Mouse (Mus musculus): ENCODE data around the gene Hand2.

The Hand2 gene

DNA sequence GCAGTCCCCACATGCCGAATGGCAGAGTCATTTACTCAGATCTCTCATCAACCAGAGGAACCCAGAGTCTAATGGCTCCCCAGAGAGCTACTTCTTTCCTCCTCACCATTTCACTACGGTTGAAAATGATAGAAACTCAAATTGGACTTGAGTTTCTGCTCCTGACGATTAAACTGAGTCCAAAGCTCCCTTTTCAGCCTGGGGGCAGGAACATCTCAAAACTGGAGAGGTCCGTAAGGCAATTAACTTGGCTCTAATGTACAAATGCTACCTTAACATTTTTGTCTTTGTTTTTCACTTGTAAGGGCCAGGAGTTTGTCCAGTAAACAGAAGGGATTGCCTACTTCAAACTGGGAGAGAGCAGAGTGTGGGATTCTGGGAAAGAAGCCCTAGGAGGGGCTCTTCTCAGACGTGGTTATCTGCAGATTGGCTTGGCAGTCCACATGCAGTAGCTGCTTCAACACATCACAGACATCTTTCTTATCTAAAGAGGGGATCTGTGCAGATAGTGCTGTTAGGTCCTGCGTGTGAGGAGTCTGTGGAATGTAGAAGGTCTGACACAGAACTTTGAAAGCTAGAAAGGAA is 23.0 kb downstream of the Hand2 start:
- DNase-seq = no peak

DNA sequence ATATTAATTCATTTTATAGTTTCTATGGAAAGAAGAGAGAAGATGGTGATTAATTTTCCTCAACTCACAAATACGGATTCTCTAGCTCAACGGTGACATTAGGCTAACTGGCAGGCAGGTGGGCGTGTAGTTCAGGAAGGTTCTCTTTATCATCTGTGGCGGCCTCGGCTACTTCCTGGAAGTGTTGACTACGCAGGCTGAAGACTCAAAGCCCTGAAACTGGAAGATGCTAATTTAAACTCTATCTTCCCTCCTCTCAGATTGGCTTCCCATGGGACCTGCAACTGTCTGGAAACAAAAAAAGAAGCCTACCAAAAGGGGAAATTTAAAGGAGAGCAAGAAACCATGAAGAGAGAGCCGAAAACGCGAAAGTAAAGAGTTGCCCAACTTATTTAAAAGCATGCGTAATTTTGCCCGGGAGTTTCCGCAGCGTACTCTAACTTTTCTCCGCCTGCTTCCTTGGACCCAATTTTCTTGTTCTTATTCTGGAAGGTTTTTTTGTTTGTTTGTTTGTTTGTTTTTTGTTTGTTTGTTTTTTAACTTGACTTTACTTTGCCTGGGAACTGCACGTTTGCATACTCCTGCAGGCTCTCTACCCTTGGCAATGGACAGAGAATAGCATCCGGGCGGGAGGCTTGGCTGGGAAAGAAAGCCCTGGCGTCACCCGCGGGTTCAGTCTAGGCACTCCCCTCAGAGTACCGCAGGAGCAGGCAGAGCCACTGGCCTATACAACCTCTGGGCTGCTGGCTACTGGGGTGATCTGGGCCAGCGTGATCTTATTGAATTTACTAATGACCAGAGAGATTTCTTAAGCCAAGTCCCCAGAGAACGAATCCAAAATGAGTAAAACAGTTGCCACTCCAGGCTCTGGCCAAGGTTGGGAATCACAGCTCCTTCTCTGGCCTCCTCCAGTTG is 24.4 kb downstream of the Hand2 start:
- DNase-seq = no peak

DNA sequence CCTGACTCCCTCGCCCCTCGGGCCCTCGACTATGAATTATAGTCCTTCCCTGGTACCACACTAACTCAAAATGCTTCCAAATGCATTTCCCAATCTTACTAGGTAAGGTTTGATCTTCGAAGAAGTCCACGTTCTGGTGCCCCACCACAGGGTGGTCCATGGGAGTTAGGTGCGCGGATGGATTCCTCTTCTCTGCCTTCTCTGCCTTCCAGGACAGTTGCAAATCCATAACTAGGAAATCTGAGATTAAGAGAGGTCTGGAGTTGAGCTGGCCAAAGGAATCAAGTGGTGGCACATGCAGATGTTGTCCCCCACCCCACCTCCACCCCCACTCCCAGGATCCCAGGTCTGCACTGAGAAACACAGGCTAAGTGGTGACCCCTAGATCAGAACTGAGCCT is 25.6 kb downstream of the Hand2 start:
- no peak for DNase-seq

DNA sequence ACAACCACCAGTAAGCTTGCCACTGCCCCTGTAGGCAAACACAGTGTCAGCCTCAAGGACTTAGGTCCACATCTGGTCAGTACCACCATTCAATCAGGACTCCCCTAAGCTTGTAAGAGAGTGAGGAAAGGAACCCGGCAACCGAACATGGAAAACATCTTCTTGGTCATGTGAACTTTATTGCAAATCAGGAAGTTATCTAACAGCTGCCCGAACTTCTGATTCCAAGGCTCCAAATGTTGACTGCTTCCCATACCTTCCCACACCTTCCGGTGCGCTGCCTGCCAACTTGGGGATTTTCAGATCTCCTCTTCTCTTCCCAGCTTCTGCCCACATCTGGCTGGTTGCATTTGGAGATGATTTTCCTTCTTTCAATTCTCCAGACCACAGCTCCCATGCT is 26.4 kb downstream of the Hand2 start:
- DNase-seq = no peak

DNA sequence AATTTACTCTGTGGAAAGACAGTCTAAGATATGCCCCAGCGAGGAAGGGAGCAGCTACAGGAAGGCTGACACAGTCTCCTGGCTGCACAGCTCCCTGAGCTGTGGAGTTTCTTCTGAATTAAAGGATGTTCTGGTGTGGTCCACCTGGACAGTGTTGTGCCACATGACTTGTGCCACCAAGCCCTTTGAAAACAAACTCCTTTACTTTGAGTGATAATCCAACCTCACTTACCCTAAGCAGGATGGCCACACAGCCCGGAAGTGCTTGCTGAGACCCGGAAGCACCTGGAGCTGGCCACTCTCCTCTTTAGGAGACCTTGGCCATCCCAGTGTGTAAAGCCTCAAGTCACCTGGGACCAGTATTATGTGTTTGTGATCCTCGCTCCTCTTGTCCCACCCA is 27.5 kb downstream of the Hand2 start:
- DNase-seq = no peak

DNA sequence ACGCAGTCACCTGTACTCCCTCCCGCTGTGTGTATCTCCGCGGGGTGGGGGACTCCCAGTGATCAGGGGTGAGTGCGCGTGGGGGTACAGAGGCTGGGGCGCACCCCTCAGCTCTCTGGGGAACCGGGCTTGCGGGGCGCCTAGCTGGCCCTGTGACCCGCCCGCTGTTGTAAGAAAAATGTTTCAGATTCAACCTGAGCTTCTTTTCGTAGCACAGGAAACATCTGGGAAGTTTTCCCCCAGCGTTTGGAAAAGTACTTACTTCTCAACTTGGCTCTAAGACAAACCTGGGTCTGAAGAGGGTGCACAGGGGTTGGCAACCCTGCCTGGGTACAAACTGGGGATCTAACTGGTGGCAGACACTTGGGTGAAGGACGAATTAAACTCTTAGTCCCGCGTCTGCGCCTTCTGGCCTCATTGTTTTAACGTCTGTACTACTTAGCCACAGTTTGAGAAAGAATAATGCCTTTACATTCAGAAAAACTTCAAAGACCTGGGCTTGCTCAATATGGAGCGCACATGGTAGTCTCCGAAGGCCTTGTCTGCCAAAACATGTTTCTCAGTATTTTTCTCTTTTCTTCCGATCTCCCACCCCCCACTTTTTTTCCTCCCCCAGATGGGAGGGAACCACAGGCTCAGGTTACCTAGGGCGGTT is 28.2 kb downstream of the Hand2 start:
- no peak for DNase-seq

DNA sequence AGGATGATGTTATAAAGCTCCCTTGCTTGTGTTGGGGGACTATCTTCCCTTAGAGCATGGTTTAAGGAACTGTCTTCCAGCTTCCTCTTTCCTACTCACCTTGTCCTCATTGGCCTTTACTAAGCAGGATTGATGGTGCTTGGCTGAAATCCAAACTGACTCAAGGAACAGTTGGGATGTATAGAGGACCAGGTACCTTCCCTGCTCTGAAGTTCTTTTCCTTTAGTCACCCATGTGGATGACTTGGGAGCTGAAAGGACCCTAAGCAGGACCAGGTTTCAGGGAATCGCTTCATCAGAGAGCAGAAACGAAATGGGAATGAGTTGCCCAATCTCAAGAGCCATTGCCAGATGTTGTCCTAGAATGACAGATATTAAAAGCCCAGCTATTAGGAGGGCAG is 31.1 kb downstream of the Hand2 start:
- no peak for DNase-seq

DNA sequence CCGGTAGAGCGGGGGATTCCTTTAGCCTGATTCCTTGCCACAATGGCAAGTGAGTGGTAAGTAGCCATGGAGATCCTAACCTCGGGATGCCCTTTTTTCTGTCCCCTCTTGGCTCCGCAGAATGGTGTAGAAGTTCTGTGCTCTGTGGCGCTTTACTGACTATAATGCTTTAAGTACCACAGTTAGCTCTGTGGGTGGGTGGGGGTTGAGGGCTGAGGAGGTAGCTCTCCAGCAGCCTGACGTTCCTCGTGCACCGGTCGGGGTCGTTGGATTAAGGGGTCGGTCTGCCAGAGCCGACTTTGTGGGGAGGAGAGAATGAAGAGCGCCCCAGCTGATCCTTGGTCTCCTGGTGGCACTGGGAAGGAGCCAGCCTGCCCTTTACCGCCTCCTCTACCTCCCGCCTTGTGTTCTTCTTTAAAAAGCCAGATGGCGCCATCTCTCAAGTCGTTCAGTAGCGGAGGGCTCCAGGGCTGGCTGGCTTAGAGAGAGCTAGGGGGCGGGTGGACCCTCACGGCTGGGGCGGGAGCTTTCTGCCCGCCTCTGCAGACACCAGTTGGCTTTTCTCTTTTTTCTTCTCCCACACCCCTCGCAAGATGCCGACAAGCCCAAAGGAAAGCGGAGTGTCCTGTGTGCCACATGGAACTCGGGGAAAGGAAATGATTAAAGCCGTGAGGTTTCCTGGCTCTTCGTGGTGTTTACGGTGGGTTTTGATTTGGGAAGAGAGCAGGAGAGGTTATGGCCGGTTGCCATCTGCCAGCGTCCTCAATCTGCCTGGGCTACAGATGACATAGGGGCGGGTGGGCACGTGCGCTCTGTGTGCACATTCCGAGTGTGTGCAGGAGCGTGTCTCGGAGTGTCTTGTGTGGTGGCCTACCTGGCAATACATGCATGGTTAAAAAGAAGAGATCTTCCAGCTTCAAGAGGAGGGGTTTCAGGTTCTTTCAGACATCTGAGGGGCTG is 32.8 kb downstream of the Hand2 start:
- DNase-seq = peak; percentile 24 to 40

DNA sequence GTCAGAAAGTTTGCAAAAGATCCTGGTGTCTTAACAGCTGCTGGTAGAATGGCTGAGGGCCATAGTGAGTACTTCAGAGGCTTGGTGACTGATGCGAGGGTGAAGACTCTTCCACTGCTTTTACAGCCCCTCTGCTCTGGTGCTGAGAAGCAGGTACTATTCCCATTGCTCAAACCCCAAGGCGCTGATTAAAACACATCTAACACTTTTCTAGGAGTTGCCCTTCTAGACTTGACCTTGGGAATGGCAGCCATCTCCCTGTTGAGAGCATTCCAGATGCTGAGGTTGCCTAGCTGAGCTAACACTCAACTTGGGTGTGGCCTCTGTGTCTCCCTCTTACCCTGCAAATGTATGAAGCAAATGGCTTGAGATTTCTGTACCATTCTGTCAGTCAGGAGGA is 34.1 kb downstream of the Hand2 start:
- no peak for DNase-seq

DNA sequence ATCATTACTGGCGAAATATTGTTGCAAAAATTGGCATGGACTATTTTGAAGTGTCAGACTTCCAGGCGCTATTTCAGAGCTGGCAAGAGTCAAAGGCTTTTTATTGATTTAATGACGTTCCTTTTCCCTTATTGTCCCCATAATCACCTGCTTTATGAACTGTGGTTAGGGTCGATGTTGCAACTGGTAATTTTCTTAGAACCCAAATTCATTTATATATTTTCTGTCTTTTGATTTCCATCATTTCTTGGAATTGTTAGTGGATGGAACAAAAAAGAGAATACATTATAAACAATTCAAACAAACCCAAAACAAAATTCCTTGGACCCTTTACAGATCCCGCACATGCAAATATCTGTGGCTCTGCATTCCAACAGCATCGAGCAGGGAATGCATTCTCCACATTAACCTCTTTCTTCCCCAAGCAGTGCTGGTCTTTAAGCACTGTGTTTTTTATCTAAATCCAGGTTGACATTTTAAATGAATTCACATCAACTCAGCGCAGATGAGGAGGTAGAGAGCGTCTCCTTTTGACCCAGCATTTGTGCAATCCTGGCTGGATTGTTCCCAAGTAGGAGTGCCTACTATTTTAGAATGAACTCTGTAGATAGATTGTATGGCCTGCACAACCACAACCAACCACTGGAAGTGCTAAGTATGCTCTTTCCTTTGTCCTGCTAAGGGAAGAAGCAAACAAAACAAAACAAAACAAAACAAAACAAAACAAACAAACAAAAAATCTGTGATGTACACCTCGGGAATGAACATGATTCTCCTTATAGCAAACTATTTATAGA is 35.9 kb downstream of the Hand2 start:
- no peak for DNase-seq

DNA sequence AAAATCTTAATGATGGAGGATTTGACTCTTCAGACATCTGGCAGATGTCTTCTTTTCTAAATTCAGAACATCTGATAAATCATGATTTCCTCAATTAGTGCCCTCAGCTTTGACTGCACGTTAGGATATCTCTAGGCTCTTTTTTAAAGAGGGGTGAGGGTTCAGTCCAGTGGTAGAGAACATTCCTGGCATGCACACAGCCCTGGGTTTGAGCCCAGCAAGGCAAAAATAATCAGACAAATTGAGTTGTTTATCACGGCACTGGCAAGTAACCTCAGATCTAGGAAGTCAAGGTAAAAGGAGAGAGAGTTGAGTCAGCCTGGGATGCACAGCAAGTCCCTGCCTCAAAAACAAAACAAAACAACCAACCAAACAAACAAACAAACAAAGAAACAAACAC is 39.7 kb downstream of the Hand2 start:
- no peak for DNase-seq

DNA sequence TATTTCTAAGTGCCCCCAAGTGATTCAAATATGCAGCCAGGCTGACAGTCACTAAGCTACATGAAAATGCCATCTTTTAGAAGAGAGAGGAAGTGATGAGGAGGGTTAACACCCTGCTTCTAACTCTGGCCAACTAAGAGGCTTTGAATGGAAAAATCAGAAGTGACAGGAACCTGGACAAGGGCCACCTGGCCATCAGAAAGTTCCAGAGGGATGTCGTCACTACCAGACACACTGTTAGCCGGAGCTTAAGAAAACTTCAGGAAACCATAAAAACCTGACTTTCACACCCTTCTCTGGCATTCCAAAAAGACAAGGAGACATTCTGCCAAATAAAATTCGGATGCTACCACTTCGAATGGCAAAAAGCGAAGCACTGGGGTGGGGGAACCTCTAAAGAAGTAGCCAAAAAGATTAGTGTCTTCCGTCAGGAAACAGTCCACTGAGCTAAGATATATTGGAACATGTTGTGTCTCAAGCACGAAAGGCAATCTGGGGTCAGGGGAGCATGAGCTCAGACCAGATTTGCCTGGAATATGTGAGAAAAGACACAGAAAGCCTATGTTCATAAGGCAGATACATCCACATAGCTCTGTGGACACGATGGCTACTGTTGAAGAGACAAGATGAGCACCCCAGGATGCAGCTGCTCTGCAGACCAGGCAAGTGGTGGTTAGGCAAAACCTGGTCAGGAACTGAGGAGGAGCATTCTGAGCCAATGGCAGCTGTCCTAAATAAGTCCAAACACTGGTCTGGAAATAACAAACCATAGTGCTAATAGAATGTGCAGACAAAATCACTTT is 40.4 kb downstream of the Hand2 start:
- DNase-seq = peak in 1 of 2 experiments; percentile 40

DNA sequence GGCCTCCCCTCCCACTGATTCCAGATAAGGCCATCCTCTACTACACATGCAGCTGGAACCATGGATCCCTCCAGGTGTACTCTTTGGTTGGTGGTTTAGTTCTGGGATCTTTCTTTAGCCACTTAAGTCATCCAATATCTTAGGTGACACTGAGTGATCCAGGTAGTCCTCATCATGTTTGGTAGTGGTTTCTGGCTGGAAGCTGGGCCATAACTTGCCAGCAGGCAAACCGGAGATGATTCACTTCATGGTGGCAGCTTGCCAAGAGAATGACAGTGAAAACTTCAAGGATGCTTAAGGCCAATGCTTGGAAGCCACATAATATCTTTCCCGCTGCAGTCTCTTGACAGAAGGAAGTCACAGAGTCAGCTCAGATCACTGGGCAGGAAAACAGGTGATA is 42.1 kb downstream of the Hand2 start:
- DNase-seq = peak; percentile 44 to 55

DNA sequence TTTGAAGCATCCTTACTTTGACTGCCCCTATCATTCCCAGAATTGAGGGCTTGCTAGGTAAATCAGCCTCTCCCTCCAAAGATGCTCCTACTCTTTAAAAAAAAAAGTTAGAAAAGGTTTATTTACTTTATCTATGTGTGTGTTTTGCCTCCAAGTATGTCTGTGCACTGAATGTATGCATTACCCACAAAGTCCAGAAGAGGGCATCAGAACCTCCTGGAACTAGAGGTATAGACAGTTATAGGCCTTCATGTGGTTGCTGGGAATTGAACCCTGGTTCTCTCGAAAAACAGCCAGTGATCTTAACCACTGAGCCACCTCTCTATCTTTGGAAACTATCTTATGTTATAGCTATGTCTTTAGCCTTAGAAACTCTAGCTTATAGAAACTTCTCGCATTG is 53.3 kb downstream of the Hand2 start:
- no peak for DNase-seq
